Mouse (Mus musculus): ENCODE measurements around the gene Olfr1261.

DNA sequence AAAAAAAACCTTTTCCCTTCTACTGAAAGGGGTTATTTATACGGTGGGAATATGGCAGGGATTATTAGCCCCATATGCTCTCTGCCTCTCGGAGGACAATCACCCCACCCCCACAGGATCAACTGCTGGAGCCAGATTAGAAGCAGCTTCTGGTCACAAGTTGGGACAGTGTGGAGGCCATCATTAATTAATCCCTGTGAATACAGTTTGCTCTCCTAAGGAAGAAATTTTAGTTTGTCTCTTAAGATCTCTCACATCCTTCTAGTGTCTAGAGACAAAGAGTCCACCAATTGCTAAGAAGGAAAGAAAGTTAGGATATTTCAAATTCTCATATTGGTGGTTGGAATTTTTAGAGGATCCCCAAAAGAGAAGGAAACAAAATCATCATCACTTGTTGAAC is 34.5 kb downstream of the Olfr1261 start, which contains the start of gene Olfr1264:
- TF ChIP-seq CTCF (IDR thresholded peaks at IDR 0.05; ENCODE audit: control insufficient read depth, insufficient read depth, insufficient read length) (no peak), CEBPB (IDR thresholded peaks at IDR 0.05; ENCODE audit: low read depth) (no peak), FOSL1 (IDR thresholded peaks at IDR 0.05; ENCODE audit: insufficient read depth, low read length, poor library complexity, severe bottlenecking) (no peak), MAX (IDR thresholded peaks at IDR 0.05) (no peak), USF1 (IDR thresholded peaks at IDR 0.05; ENCODE audit: low read depth) (no peak)
